Mouse (Mus musculus): ENCODE measurements around the gene Masp1. TPM values are rescaled to one million over a fixed set of nuclear protein-coding genes. Genes with fewer than 3 reads are reported as not detected.

Gene Masp1
- polyA plus RNA-seq, 1 experiment from 2014 or later = 46.1 TPM

DNA sequence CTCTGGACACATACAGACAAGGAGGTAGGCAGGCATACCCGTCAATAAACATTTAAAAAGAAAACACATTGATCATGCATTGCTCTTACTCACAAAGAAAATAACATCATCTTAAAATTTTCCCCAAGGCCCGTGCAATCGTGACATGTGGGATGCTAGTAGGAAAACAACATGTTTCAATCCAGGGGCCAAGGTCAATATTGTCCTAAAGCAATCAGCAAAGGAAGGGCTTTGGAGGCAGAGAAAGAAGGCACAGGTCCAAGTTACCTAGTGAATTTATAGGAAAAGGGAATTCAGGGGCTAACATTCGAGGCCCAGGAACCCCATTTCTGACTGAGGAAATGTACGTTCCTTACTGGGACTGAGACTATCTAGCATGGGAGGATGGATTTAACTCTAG is 3.4 kb downstream of the Masp1 start:
- peaks cover 54% of the 10 kb centered on the region for H3K4me1 ChIP-seq (replicated peaks; ENCODE audit: control insufficient read depth, insufficient read depth, low read length)
- H3K27ac ChIP-seq (ENCODE audit: low read length) = peak overlapping the region; percentile 97
- peak overlapping the region; percentile 28; the same call in 1 of the 2 replicates for H3K9ac ChIP-seq (replicated peaks; ENCODE audit: low read depth, low read length)
- H3K4me2 ChIP-seq (ENCODE audit: low read length) = peak overlapping the region; percentile 62
- no peaks in the 10 kb centered on the region for H3K9me3 ChIP-seq (ENCODE audit: control insufficient read depth, low read length)
- no peaks in the 10 kb centered on the region for H3K27me3 ChIP-seq (replicated peaks; ENCODE audit: control insufficient read depth, insufficient read depth, low read length)
- H3K4me3 ChIP-seq (replicated peaks; ENCODE audit: low read length) = peak overlapping the region; percentile 60
- peaks cover 3% of the 10 kb centered on the region; the same call in 1 of the 2 replicates for H3K36me3 ChIP-seq (ENCODE audit: control insufficient read depth, insufficient read depth)
- no peak for ATAC-seq
- 70% methylated on average over 5 of the region's 5 CpGs for WGBS

DNA sequence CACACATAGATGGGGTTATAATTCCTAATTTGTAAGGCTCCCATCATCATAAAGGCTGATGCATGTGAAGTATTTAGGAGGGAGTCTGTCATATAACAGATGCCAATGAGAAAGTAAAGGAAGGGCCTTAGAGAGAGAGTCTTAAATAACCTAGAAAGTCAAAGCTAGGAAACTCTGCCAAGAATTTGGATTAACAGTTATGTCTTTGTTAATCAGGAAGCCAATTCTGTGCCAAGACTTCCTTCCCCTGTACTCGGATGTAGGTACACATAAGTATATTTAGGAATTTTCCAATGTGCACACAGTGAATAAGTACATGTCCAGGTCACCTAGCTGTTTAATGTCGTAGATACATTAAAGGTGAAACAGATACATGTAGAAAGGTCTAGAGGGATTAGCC is 4.0 kb downstream of the Masp1 start:
- Histone ChIP-seq H3K9ac (replicated peaks; ENCODE audit: low read depth, low read length) (no peak overlapping the region), H3K36me3 (ENCODE audit: control insufficient read depth, insufficient read depth) (peaks cover 3% of the 10 kb centered on the region; the same call in 1 of the 2 replicates), H3K4me1 (replicated peaks; ENCODE audit: control insufficient read depth, insufficient read depth, low read length) (peaks cover 48% of the 10 kb centered on the region), H3K27ac (ENCODE audit: low read length) (peak overlapping the region; percentile 97), H3K27me3 (replicated peaks; ENCODE audit: control insufficient read depth, insufficient read depth, low read length) (no peaks in the 10 kb centered on the region), H3K9me3 (ENCODE audit: control insufficient read depth, low read length) (no peaks in the 10 kb centered on the region), H3K4me3 (replicated peaks; ENCODE audit: low read length) (no peak overlapping the region), H3K4me2 (ENCODE audit: low read length) (peak overlapping the region; percentile 14; the same call in 1 of the 2 replicates)
- no peak for ATAC-seq
- 65% methylated on average over 2 of the region's 2 CpGs for WGBS

- no peak for ATAC-seq
- Histone ChIP-seq H3K27ac (ENCODE audit: low read length) (no peak overlapping the region), H3K27me3 (replicated peaks; ENCODE audit: control insufficient read depth, insufficient read depth, low read length) (no peaks in the 10 kb centered on the region), H3K4me1 (replicated peaks; ENCODE audit: control insufficient read depth, insufficient read depth, low read length) (peaks cover 39% of the 10 kb centered on the region), H3K4me3 (replicated peaks; ENCODE audit: low read length) (no peak overlapping the region), H3K4me2 (ENCODE audit: low read length) (peak overlapping the region; percentile 14; the same call in 1 of the 2 replicates), H3K9me3 (ENCODE audit: control insufficient read depth, low read length) (no peaks in the 10 kb centered on the region), H3K36me3 (ENCODE audit: control insufficient read depth, insufficient read depth) (peaks cover 3% of the 10 kb centered on the region; the same call in 1 of the 2 replicates), H3K9ac (replicated peaks; ENCODE audit: low read depth, low read length) (no peak overlapping the region)
- 33% methylated on average over 3 of the region's 3 CpGs for WGBS
Measured at GRCm38 (mm10) chr16:23515766-23516165, 4.8 kb downstream of the Masp1 start.

DNA sequence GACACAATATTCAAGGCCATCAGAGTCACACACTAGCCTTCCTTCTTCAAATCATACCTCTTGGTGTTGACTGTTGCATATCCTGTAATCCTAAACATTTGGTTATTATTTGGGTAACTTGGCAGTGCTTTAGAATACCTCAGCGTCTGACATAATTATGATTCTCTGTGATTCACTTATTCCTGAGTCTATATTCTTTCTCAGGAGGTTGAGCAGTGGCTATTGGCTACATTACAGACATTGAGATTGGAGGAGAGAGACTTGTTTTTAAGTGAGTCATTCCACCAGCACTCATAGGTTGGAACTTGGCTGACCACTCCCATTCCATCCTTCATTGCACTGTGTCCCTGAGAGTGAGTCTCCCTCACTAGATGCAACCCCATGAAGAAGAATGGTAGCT is 7.2 kb downstream of the Masp1 start:
- H3K4me3 ChIP-seq (replicated peaks; ENCODE audit: low read length) = no peak overlapping the region
- H3K4me2 ChIP-seq (ENCODE audit: low read length) = no peak overlapping the region
- H3K27ac ChIP-seq (ENCODE audit: low read length) = no peak overlapping the region
- 98% methylated on average over 1 of the region's 1 CpGs for WGBS
- no peaks in the 10 kb centered on the region for H3K9me3 ChIP-seq (ENCODE audit: control insufficient read depth, low read length)
- no peaks in the 10 kb centered on the region for H3K27me3 ChIP-seq (replicated peaks; ENCODE audit: control insufficient read depth, insufficient read depth, low read length)
- peaks cover 28% of the 10 kb centered on the region for H3K4me1 ChIP-seq (replicated peaks; ENCODE audit: control insufficient read depth, insufficient read depth, low read length)
- ATAC-seq = no peak
- H3K9ac ChIP-seq (replicated peaks; ENCODE audit: low read depth, low read length) = no peak overlapping the region
- peaks cover 3% of the 10 kb centered on the region; the same call in 1 of the 2 replicates for H3K36me3 ChIP-seq (ENCODE audit: control insufficient read depth, insufficient read depth)

DNA sequence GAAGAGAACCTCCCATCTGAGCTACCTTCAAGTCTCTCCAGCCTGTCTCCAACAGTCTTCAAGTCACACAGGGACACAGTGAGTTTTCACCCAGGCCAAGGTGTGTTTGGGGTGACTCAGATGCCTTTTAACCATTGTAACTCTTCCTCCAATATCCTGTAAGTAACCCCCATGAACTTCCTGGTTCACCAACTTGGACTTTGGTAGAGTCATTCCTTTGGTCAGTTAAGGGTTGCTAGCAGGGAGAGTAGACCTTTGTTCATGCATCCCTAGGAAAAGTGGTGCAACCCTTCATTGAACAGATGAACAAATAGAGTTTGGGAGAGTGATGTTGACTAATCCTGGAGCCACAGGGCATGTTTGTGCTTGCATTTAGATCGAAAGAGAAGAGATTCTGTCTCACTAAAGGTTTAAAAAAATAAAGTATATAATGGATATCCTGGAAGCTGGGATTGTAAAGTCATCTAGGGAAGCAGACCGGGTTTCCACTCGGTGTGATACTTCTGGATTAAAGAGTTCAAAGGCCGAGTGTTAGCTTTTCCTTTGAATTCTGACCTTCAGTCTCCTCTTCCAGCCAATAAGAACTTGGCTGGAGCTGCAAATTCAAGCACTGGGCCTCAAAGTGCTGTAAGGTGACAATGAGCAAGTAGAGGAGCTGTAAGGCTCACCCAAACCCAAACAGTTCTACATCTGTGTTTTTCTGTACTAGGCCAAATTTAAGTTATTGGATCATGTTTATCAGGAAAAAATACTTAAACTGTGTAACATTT is 9.3 kb downstream of the Masp1 start:
- H3K27ac ChIP-seq (ENCODE audit: low read length) = no peak overlapping the region
- H3K4me1 ChIP-seq (replicated peaks; ENCODE audit: control insufficient read depth, insufficient read depth, low read length) = peaks cover 11% of the 10 kb centered on the region
- WGBS = 78% methylated on average over 4 of the region's 4 CpGs
- H3K27me3 ChIP-seq (replicated peaks; ENCODE audit: control insufficient read depth, insufficient read depth, low read length) = no peaks in the 10 kb centered on the region
- H3K9ac ChIP-seq (replicated peaks; ENCODE audit: low read depth, low read length) = no peak overlapping the region
- peaks cover 3% of the 10 kb centered on the region; the same call in 1 of the 2 replicates for H3K36me3 ChIP-seq (ENCODE audit: control insufficient read depth, insufficient read depth)
- H3K9me3 ChIP-seq (ENCODE audit: control insufficient read depth, low read length) = no peaks in the 10 kb centered on the region
- ATAC-seq = no peak
- no peak overlapping the region for H3K4me2 ChIP-seq (ENCODE audit: low read length)
- no peak overlapping the region for H3K4me3 ChIP-seq (replicated peaks; ENCODE audit: low read length)

GRCm38 (mm10) chr16:23505904-23506687 is 14.5 kb downstream of the Masp1 start:
- Histone ChIP-seq H3K36me3 (ENCODE audit: control insufficient read depth, insufficient read depth) (no peaks in the 10 kb centered on the region), H3K4me1 (replicated peaks; ENCODE audit: control insufficient read depth, insufficient read depth, low read length) (peaks cover 22% of the 10 kb centered on the region), H3K4me2 (ENCODE audit: low read length) (no peak overlapping the region), H3K27ac (ENCODE audit: low read length) (no peak overlapping the region), H3K27me3 (replicated peaks; ENCODE audit: control insufficient read depth, insufficient read depth, low read length) (no peaks in the 10 kb centered on the region), H3K4me3 (replicated peaks; ENCODE audit: low read length) (no peak overlapping the region), H3K9ac (replicated peaks; ENCODE audit: low read depth, low read length) (no peak overlapping the region), H3K9me3 (ENCODE audit: control insufficient read depth, low read length) (no peaks in the 10 kb centered on the region)
- no peak for ATAC-seq
- WGBS = 76% methylated on average over 11 of the region's 11 CpGs

- Histone ChIP-seq H3K4me1 (replicated peaks; ENCODE audit: control insufficient read depth, insufficient read depth, low read length) (peaks cover 22% of the 10 kb centered on the region), H3K27ac (ENCODE audit: low read length) (peak overlapping the region; percentile 44; the same call in 1 of the 2 replicates), H3K4me3 (replicated peaks; ENCODE audit: low read length) (no peak overlapping the region), H3K27me3 (replicated peaks; ENCODE audit: control insufficient read depth, insufficient read depth, low read length) (no peaks in the 10 kb centered on the region), H3K9ac (replicated peaks; ENCODE audit: low read depth, low read length) (no peak overlapping the region), H3K36me3 (ENCODE audit: control insufficient read depth, insufficient read depth) (no peaks in the 10 kb centered on the region), H3K9me3 (ENCODE audit: control insufficient read depth, low read length) (no peaks in the 10 kb centered on the region), H3K4me2 (ENCODE audit: low read length) (no peak overlapping the region)
- WGBS = 10% methylated on average over 3 of the region's 3 CpGs
- ATAC-seq = peak; percentile 80
Measured at GRCm38 (mm10) chr16:23504320-23504744, 16.3 kb downstream of the Masp1 start.

- Histone ChIP-seq H3K4me2 (ENCODE audit: low read length) (no peak overlapping the region), H3K27ac (ENCODE audit: low read length) (no peak overlapping the region), H3K4me1 (replicated peaks; ENCODE audit: control insufficient read depth, insufficient read depth, low read length) (peaks cover 22% of the 10 kb centered on the region), H3K27me3 (replicated peaks; ENCODE audit: control insufficient read depth, insufficient read depth, low read length) (no peaks in the 10 kb centered on the region), H3K36me3 (ENCODE audit: control insufficient read depth, insufficient read depth) (no peaks in the 10 kb centered on the region), H3K9me3 (ENCODE audit: control insufficient read depth, low read length) (no peaks in the 10 kb centered on the region), H3K4me3 (replicated peaks; ENCODE audit: low read length) (no peak overlapping the region), H3K9ac (replicated peaks; ENCODE audit: low read depth, low read length) (no peak overlapping the region)
- WGBS = 60% methylated on average over 4 of the region's 4 CpGs
- ATAC-seq = no peak
Measured at GRCm38 (mm10) chr16:23503351-23503750, 17.3 kb downstream of the Masp1 start.

DNA sequence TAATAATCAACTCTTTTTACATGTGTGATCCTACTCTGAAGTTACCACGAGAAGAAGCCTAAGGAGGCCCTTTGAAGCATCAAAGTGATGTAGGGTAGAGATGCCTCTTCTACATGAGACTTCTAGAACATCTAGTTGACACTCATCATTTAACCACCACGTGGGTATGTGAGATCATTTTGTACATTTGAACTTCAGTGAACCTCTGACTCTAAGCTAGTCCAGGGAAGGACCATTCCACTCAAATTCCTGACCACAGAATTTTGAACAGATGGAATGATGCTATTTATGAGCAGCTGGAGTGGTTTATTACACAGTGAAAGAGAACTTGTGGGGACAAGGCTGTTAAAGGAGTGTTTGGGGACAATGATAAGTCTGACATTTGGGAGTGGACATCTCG is 18.1 kb downstream of the Masp1 start:
- Histone ChIP-seq H3K4me3 (replicated peaks; ENCODE audit: low read length) (no peak overlapping the region), H3K4me2 (ENCODE audit: low read length) (no peak overlapping the region), H3K36me3 (ENCODE audit: control insufficient read depth, insufficient read depth) (no peaks in the 10 kb centered on the region), H3K9me3 (ENCODE audit: control insufficient read depth, low read length) (no peaks in the 10 kb centered on the region), H3K4me1 (replicated peaks; ENCODE audit: control insufficient read depth, insufficient read depth, low read length) (peaks cover 24% of the 10 kb centered on the region), H3K27ac (ENCODE audit: low read length) (no peak overlapping the region), H3K27me3 (replicated peaks; ENCODE audit: control insufficient read depth, insufficient read depth, low read length) (no peaks in the 10 kb centered on the region), H3K9ac (replicated peaks; ENCODE audit: low read depth, low read length) (no peak overlapping the region)
- ATAC-seq = no peak
- 86% methylated on average over 3 of the region's 3 CpGs for WGBS
